In genomic region chr11:17212903-17213509, GRCm38 (mm10) we compare ENCODE assay signal across 9 mouse cellular contexts. TPM values are rescaled to one million over a fixed set of nuclear protein-coding genes. Genes with fewer than 3 reads are reported as not detected.
DNase-seq lines count a peak whose midpoint lies in the region; ATAC-seq and TF ChIP-seq lines count a peak whose summit lies in the region.
"Had no signal": no experiment of that assay in that cellular context is flagged by ENCODE, and none has a peak within 500 bp of the region (broad histone marks: within the 10 kb centered on the region; RNA-seq: fewer than 3 reads in every experiment).

No protein-coding gene starts in this region.

- 75% methylated on average over 5 of the region's 5 CpGs for WGBS in forebrain, embryonic 11.5 days
- 76% methylated on average over 5 of the region's 5 CpGs for WGBS in limb, embryonic 15.5 days
- WGBS in neural tube, embryonic 14.5 days = 86% methylated on average over 5 of the region's 5 CpGs

- no peak for TF ChIP-seq CTCF in layer of hippocampus, adult 2 months (conservative IDR thresholded peaks at IDR 0.05)

- H3K27me3 ChIP-seq in forebrain, embryonic 11.5 days (ENCODE audit: control insufficient read depth, insufficient read depth, low read length) = no peaks in the 10 kb centered on the region
- no peaks in the 10 kb centered on the region for H3K27me3 ChIP-seq in limb, embryonic 15.5 days
- no peaks in the 10 kb centered on the region for H3K27me3 ChIP-seq in neural tube, embryonic 14.5 days (ENCODE audit: control insufficient read depth, insufficient read depth, low read length)

- no peak for DNase-seq in layer of hippocampus, adult 2 months (ENCODE audit: low spot score in 2 of 2)
- no peak for DNase-seq in layer of hippocampus, postnatal 10 days (ENCODE audit: low spot score in 2 of 2)
- DNase-seq in forebrain, embryonic 11.5 days (ENCODE audit: low spot score) = no peak
- no peak for DNase-seq in embryo, embryonic 9.5 days (ENCODE audit: extremely low spot score)
- no peak for DNase-seq in B cell, adult 2 months
- DNase-seq: kidney, postnatal 4 days had no signal

- no peaks in the 10 kb centered on the region; the same call in 1 of the 2 replicates for H3K4me1 ChIP-seq in forebrain, embryonic 11.5 days (replicated peaks; ENCODE audit: control insufficient read depth, insufficient read depth, low read length)
- H3K4me1 ChIP-seq in limb, embryonic 15.5 days = peaks cover 14% of the 10 kb centered on the region
- H3K4me1 ChIP-seq in neural tube, embryonic 14.5 days (ENCODE audit: control insufficient read depth, insufficient read depth, low read length) = peaks cover 15% of the 10 kb centered on the region

- H3K9ac ChIP-seq in forebrain, embryonic 11.5 days (ENCODE audit: low read length) = no peak overlapping the region
- no peak overlapping the region for H3K9ac ChIP-seq in limb, embryonic 15.5 days
- no peak overlapping the region for H3K9ac ChIP-seq in neural tube, embryonic 14.5 days (replicated peaks; ENCODE audit: low read depth, low read length)

- no peaks in the 10 kb centered on the region for H3K9me3 ChIP-seq in forebrain, embryonic 11.5 days (ENCODE audit: control insufficient read depth, low read length)
- H3K9me3 ChIP-seq in limb, embryonic 15.5 days = no peaks in the 10 kb centered on the region
- H3K9me3 ChIP-seq in neural tube, embryonic 14.5 days (ENCODE audit: control insufficient read depth, low read length) = no peaks in the 10 kb centered on the region

- peak overlapping the region; percentile 9; the same call in 1 of the 2 replicates for H3K4me2 ChIP-seq in forebrain, embryonic 11.5 days (ENCODE audit: low read depth, low read length, severe bottlenecking)
- peak overlapping the region; percentile 59; the same call in 1 of the 2 replicates for H3K4me2 ChIP-seq in limb, embryonic 15.5 days
- H3K4me2 ChIP-seq in neural tube, embryonic 14.5 days (ENCODE audit: low read depth, low read length) = peak overlapping the region; percentile 73; the same call in 1 of the 2 replicates

- H3K36me3 ChIP-seq in forebrain, embryonic 11.5 days (ENCODE audit: control insufficient read depth, insufficient read depth, low read length) = no peaks in the 10 kb centered on the region
- H3K36me3 ChIP-seq in limb, embryonic 15.5 days = peaks cover 14% of the 10 kb centered on the region
- peaks cover 1% of the 10 kb centered on the region; the same call in 1 of the 2 replicates for H3K36me3 ChIP-seq in neural tube, embryonic 14.5 days (ENCODE audit: control insufficient read depth, insufficient read depth, low read length)

- no peak for ATAC-seq in forebrain, embryonic 11.5 days (replicated peaks; ENCODE audit: low FRiP score)
- ATAC-seq in limb, embryonic 15.5 days (ENCODE audit: insufficient number of reproducible peaks, low FRiP score, low TSS enrichment, low read depth) = no peak
- ATAC-seq in neural tube, embryonic 14.5 days (ENCODE audit: low read depth) = no peak
- ATAC-seq in CD4-positive, CD25-positive, alpha-beta regulatory T cell, adult 4 months = no peak

- no peak overlapping the region for H3K27ac ChIP-seq in layer of hippocampus, adult 2 months
- H3K27ac ChIP-seq in forebrain, embryonic 11.5 days (ENCODE audit: low read depth, low read length) = no peak overlapping the region
- no peak overlapping the region for H3K27ac ChIP-seq in limb, embryonic 15.5 days
- no peak overlapping the region for H3K27ac ChIP-seq in neural tube, embryonic 14.5 days (ENCODE audit: low read depth, low read length)

- H3K4me3 ChIP-seq in layer of hippocampus, adult 2 months = peak overlapping the region; percentile 100
- H3K4me3 ChIP-seq in forebrain, embryonic 11.5 days (ENCODE audit: low read depth, low read length) = no peak overlapping the region
- H3K4me3 ChIP-seq in limb, embryonic 15.5 days = no peak overlapping the region
- H3K4me3 ChIP-seq in neural tube, embryonic 14.5 days (ENCODE audit: low read depth, low read length) = no peak overlapping the region; the same call in 1 of the 2 replicates

RNA-seq across cellular contexts. Expression of gene Pno1, which starts 1.6 kb away (rescaled TPM):
- total RNA-seq in layer of hippocampus, adult 2 months (2021) = 10 to 100 TPM; 27.6 TPM
- total RNA-seq in layer of hippocampus, postnatal 10 days (2021) = 10 to 100 TPM; 35.0 to 36.0 TPM
- polyA plus RNA-seq in forebrain, embryonic 11.5 days (2014; fragmentation: Nextera tagmentation; extraction: Ambion mirVana) = 88.4 and 95.2 TPM in 2 replicates
- 62.3 and 63.6 TPM in 2 replicates for polyA plus RNA-seq in limb, embryonic 15.5 days (2015; fragmentation: Nextera tagmentation; extraction: Ambion mirVana)
- 52.6 and 56.1 TPM in 2 replicates for polyA plus RNA-seq in neural tube, embryonic 14.5 days (2014; fragmentation: Nextera tagmentation; extraction: Ambion mirVana)
- 10 to 100 TPM; 24.1 to 28.6 TPM for polyA plus RNA-seq in CD4-positive, CD25-positive, alpha-beta regulatory T cell, adult 4 months (2017; shearing (Covaris generic))

RNA-seq across cellular contexts. Expression of gene Wdr92, which starts 31.1 kb away (rescaled TPM):
- 10 to 100 TPM in 1 of 2 experiments, 1 to 10 TPM in 1; 9.5 to 10.2 TPM for total RNA-seq in layer of hippocampus, adult 2 months (2021)
- total RNA-seq in layer of hippocampus, postnatal 10 days (2021) = 1 to 10 TPM; 6.3 to 7.5 TPM
- 24.1 and 26.0 TPM in 2 replicates for polyA plus RNA-seq in forebrain, embryonic 11.5 days (2014; fragmentation: Nextera tagmentation; extraction: Ambion mirVana)
- polyA plus RNA-seq in limb, embryonic 15.5 days (2015; fragmentation: Nextera tagmentation; extraction: Ambion mirVana) = 22.1 and 23.0 TPM in 2 replicates
- 18.4 and 20.4 TPM in 2 replicates for polyA plus RNA-seq in neural tube, embryonic 14.5 days (2014; fragmentation: Nextera tagmentation; extraction: Ambion mirVana)
- 10 to 100 TPM; 24.7 to 29.2 TPM for polyA plus RNA-seq in CD4-positive, CD25-positive, alpha-beta regulatory T cell, adult 4 months (2017; shearing (Covaris generic))

RNA-seq across cellular contexts. Expression of gene C1d, which starts 44.4 kb away (rescaled TPM):
- total RNA-seq in layer of hippocampus, adult 2 months (2021) = 10 to 100 TPM; 44.8 to 50.8 TPM
- 10 to 100 TPM; 68.0 to 80.1 TPM for total RNA-seq in layer of hippocampus, postnatal 10 days (2021)
- polyA plus RNA-seq in forebrain, embryonic 11.5 days (2014; fragmentation: Nextera tagmentation; extraction: Ambion mirVana) = 96.2 and 101 TPM in 2 replicates
- 90.7 and 93.3 TPM in 2 replicates for polyA plus RNA-seq in limb, embryonic 15.5 days (2015; fragmentation: Nextera tagmentation; extraction: Ambion mirVana)
- 154 and 178 TPM in 2 replicates for polyA plus RNA-seq in neural tube, embryonic 14.5 days (2014; fragmentation: Nextera tagmentation; extraction: Ambion mirVana)
- polyA plus RNA-seq in CD4-positive, CD25-positive, alpha-beta regulatory T cell, adult 4 months (2017; shearing (Covaris generic)) = 10 to 100 TPM; 82.5 to 91.2 TPM

RNA-seq across cellular contexts. Expression of gene Ppp3r1, which starts 53.9 kb away (rescaled TPM):
- 100 to 1,000 TPM; 877 to 906 TPM for total RNA-seq in layer of hippocampus, adult 2 months (2021)
- 100 to 1,000 TPM; 423 to 437 TPM for total RNA-seq in layer of hippocampus, postnatal 10 days (2021)
- 94.3 and 103 TPM in 2 replicates for polyA plus RNA-seq in forebrain, embryonic 11.5 days (2014; fragmentation: Nextera tagmentation; extraction: Ambion mirVana)
- polyA plus RNA-seq in limb, embryonic 15.5 days (2015; fragmentation: Nextera tagmentation; extraction: Ambion mirVana) = 98.8 and 100 TPM in 2 replicates
- polyA plus RNA-seq in neural tube, embryonic 14.5 days (2014; fragmentation: Nextera tagmentation; extraction: Ambion mirVana) = 258 and 262 TPM in 2 replicates
- polyA plus RNA-seq in CD4-positive, CD25-positive, alpha-beta regulatory T cell, adult 4 months (2017; shearing (Covaris generic)) = 10 to 100 TPM; 13.9 to 18.9 TPM

Comparison
In these comparisons a context has a peak if more than half of its experiments do, and no peak if none do; other contexts are left out.
1. H3K4me2 ChIP-seq: peak in every context shown above with its lines; median percentile 73 in neural tube, embryonic 14.5 days; 59 in limb, embryonic 15.5 days; 9 in forebrain, embryonic 11.5 days.